Mouse (Mus musculus): ENCODE measurements at regions not wholly inside any gene's neighbourhood (a gene's known extent, or its start where the extent isn't known, plus 50 kb on each side); places are given as distances from the start of the nearest gene placed in this dataset.

DNA sequence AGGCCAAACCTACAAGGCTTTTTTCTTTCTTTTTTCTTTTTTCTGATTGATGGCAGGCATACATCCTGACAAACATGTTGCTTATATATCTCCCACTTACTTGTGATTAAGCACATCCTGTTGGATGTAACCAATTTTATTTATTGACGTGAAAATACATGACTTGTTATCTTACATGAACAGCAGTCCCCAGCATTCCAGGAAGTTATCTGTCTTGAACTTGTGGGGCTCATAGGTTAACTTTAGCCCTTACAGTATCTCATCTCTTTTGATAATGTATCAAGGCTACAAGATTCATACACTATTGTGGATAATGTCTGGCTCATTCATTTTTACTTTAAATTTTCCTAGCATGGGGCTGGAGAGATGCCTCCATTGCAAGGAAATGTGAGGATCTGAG lies 852.0 kb upstream of the Agtr1b start:
- no peak for DNase-seq

DNA sequence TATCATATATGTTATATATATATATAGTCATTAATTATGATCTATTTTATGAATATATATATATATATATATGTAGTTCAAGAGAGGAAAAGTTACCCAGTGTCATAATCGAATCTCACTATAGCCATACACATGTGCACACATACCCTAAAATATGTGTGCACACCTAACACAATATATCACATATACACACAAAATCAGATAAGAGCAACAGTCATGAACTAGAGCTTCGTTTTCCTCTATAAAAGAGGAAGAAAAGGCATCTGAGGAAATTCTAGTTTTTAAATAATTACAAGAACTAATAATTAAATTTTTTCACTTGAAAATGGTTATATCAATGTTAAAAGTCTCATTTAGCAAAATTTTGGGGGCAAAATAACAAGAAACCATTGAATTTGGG lies 835.3 kb upstream of the Tbl1xr1 start:
- DNase-seq = no peak

DNA sequence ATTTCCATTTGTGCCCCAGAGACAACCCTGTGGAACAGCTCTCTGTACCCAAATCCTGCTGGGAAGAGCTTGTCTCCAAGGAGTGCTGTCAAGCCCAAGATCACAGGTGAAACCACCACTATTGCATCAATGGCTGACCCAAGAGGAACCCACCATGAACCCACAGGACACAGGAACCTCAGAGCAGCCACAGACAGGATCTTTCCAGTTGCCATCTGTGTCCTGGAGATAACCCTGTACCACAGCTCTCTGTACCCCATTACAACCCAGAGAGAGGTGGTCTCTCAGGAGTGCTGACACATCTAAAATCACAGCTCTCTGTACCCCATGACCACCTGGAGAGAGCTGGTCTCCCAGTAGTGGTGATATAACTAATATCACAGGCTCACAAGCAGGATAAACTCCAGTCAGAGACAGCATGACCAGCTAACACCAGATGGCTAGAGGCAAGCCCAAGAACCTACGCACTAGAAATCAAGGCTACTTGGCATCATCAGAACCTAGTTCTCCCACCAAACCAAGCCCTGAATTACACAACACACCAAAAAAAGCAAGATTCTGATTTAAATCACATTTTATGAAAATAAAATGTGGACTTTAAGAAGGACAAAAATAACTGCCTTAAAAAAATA lies 820.2 kb upstream of the Tbl1xr1 start:
- DNase-seq = no peak

DNA sequence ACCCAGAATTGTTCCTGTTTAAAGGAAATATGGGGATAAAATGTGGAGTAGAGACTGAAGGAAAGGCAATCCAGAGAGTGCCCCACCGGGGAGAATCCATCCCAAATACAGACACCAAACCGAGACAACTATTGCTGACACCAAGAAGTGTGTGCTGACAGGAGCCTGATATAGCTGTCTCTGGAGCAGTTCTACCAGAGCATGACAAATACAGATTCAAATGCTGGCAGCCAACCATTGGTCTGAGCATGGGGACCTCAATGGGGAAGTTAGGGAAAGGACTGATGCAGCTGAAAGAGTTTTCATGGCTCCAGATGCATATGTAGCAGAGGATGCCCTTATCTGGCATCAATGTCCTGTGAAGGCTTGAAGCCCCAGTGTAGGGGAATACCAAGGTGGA lies 813.1 kb upstream of the Tbl1xr1 start:
- no peak for DNase-seq

DNA sequence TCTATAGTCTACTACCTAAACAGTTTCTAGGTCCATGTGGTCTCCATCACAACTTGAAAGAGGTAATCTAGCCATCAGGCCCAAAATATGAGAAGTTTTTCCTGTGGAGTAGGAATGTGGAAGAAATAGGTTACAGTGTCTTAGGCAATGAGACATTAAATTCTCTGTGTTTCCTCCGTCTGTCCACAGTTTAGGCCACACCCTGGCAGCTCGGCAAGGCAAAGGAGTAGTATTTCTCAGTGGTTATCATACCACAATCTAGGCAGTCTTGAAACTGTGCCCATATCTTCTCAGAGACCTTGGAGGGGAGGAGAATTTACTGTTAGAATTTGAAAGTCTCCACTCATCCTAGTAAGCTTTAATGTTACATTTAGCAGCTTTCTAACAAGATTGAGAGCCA lies 811.0 kb upstream of the Tbl1xr1 start:
- DNase-seq = no peak

DNA sequence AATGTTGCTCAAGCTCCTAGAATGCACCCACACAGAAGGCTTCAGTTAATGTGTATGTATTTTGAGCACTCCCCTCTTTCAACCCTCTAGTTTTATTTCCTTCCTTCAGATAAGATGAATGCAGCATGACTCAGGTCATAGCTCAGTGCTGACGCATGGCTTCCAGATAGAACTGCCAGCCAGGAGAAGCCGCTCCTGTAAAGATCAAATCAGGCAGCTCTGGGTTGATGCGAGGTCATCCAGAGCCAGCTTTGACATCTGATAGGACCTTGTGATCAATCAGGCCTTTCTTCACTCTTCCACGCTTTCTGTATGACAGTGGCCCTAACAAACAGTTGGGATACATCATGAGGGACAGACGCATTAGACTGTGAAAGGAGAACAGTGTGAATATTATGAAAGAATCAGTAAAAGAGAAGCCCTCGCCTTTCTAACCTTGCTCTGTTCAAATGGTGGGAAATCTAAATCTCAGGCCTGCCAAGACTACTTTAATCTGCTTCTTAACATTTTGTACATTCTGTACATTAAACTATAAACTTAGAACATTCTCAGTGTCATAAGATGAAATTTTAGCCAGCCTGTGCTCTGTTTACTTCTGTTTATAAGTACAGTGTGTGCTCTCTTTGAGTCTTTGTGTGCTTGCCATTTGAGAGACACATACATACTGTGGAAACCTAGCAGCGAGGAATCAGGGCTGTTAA lies 807.9 kb upstream of the Tbl1xr1 start:
- DNase-seq = no peak

DNA sequence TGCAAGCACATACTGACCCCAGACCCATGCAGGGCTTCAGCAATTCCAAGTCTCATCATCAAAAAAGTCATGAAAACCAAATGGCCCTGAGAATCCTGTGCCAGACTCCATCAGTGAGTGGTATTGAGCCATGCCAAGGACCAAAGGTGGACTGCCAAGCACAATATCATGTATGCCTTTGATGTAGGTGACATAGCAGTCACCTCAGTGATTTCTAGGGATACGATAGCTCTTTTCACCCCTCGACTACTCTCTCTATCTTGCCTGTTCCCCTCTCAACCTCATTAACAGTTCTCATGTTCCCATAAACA lies 807.4 kb upstream of the Tbl1xr1 start:
- DNase-seq = no peak

DNA sequence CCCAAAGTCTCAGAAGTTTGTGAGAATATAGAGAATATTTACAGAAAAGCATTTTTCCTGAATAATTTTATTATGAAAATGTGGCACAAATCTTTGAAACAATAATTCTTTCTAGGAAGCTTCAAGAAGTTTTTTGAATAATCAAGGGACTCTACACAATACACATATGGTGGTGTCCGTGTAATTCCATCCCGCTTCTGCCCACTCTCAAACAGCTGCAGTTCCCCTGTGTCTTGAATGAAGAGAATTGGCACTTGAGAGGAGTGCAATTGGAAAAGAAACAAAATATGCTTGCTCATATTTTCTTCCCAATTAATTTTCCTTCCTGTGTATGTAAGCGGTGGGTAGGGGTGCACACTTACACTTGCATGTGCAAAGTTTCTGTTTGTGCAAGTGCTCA lies 805.7 kb upstream of the Tbl1xr1 start:
- DNase-seq = no peak

DNA sequence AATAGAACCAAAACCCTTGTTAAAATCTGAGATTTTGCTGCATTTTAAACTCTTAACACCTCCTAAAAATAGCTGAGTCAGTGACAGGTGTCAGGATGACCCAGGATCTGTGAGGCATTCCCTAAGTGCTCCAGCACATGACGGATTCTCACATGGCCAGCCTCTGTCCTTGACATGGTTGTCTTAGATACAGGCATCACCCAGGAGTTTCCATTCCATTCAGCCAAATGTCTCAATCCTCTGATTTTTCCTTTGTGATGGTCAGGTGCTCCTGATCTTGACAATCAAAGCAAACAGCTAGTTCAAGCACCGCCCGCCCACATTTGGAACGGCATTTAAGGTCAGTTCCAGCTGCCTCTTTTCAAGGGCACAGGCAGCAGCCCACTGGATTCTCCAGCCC lies 804.2 kb upstream of the Tbl1xr1 start:
- no peak for DNase-seq

DNA sequence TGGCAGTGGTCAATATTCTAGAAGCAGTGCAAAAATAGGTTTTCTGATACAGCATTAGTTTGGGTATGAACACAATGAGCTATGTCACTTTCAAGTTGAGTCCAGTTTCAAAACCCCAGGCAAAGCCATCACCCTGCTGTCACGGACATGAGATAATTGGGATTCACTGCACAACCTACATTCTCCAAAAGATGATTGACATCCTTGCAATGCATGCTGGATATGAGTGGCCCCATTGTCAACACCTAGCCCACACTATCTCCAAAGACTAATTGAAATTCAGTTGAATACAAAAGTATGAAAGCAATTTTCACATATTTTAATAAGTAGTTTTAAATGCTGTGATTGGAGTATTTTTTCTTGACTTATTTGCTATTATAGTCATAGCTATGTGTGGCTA lies 783.7 kb upstream of the Tbl1xr1 start:
- DNase-seq = no peak

DNA sequence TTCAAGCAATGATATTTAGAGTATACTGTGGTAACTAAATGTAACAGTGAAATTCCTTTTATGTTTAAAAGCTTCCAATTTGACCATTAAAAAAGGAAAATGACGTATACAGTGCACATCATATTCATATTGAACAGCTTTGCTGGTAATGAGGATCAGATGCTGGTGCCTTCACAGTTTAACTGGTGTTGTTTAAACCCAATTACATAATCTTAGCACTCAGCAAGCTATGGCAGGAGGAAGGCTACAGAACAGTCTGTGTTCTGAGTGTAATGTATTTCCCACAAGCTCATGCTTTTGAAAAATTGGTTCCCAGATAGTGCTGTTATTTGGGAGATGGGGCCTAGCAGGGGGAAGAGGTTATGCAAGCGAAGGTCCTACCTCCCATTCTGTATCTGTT lies 783.1 kb upstream of the Tbl1xr1 start:
- no peak for DNase-seq

DNA sequence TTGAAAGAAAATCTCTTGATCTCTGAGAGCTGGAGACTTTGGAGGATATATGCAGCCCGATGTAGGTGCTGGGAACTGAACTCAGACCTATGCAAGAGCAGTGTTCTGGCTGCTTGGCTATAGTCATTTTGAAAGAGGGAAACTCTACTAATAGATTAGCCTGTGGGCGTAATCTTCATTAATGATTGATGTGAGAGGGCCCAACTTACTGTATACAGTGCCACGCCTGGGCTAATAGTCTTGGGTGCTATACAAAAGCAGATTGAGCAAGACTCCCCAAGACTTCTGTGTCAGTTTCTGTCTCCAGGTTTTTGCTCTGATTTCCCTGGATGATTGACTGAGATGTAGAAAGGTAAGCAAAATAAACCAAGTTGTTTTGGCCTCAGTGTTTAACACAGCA lies 781.7 kb upstream of the Tbl1xr1 start:
- no peak for DNase-seq

DNA sequence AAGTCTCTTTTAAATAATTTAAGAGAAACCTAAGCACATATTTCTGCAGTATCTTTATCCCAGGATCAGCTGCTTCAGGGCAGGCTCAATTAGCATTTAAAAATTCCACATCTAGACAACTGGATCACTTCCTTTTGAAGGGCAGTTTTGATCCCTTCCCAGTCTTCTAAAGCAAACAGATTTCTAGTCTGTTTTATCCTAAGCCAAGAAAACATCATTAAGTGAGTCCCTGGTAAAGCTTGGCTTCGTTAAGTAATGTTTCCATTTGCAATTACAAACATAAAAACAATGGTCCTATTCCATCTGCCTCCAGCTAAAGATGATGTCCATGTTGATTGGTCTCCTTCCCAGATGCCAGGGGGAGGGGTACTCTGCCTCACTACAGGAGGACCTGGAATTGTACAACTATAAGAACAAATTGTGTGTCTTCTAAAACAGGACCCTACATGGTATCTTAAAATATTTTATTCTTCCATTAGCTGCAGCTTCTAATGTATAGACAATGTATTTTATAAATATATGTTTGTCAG lies 779.8 kb upstream of the Tbl1xr1 start:
- no peak for DNase-seq

DNA sequence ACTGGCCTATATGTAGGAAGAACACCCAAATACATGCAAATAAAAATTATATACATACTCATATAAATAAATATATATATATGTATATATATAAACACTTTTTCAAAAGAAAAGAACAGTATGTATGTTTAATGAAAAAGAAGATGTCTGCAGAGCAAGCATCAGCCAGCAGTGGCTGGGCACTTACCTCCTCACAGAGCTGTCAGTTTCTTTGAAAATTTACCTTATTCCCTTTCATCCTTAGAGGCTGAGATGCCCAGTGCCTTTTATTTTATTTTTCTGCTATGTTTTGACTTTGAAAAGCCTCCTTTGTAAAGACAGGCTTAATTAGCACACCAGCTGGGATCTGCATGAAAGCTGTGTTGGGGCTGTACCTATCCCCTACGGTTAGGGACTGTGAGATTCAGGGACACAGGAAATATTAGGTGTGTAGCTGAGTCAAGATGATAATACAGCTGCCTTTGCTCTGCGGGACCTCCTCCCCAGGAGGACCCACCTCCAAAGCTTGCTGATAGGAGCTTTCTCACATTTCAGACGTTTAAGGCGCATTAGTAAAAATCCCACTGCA lies 751.0 kb upstream of the Tbl1xr1 start:
- DNase-seq = no peak

DNA sequence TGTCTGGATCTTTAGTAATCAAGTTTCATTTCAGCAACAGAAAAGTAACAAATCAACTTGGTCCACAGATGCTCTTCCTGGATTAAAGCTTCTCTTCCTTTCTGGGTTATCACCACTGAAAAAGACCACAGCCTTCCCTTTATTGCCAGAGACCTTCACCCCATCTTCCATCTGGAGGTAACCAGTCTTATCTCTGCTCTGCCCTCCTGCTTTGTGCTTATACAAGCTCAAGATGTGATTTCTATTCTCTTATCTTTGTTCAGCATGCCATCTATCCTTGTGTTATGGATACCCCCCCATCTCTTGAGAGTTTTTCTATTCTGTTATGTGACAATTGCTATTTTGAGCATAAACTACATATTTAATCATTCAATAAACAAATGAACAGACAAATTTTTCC lies 734.5 kb upstream of the Tbl1xr1 start:
- DNase-seq = no peak

DNA sequence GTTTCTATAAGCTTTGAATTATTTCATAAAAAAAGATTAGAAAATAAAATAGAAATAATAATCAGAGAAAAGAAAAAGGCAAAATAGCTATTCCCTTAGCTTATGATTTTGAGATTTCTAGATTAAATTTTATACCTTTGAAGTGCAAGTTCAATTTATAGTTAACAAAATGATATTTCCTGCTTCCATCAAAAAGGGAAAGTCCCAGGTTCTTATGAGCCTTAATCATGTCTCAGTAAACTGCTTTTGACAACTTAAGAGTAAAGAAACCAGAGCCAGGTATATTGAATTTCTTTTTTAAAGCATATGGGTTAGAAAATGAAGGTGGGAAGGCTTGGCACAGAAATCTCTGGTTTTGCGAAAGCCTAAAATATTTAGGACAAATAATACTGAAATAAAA lies 733.4 kb upstream of the Tbl1xr1 start:
- DNase-seq = no peak

DNA sequence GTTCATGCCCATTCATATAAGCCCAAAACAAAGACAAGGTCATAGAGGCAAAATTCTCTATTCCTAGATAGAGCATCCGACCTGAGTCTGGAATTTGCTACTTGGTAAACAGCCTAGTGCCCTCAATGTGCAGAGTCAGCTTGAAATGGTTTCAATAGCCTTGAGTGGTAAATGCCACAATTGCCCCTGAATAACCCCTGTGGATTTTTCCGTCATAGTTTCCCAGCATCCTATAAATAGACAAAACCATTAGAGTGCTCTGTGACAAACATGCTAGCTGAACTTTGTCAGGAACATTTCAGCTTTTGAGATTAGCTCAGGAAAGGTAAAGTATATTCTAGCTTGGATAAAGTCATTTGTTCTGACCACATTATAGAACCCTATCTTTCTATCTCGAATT lies 727.0 kb upstream of the Tbl1xr1 start:
- DNase-seq = no peak

DNA sequence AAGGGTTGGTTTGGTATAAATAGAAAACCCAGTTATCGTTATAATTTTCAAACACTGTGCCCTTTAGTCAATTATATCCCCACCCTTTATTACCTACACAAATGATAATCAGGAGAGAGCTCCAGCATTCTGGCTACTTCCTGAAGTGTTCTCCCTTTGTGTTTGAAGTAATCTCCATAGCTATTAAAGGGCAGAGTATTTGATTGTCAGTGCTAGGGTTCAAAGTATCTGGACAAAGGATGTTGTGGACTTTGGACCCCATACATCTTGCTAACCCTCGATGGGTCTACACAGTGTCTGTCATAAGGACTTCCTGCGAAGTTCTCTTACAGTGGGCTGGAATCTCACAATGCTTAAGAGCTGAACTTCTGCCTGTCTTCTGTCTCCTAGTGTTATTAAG lies 720.3 kb upstream of the Tbl1xr1 start:
- no peak for DNase-seq

DNA sequence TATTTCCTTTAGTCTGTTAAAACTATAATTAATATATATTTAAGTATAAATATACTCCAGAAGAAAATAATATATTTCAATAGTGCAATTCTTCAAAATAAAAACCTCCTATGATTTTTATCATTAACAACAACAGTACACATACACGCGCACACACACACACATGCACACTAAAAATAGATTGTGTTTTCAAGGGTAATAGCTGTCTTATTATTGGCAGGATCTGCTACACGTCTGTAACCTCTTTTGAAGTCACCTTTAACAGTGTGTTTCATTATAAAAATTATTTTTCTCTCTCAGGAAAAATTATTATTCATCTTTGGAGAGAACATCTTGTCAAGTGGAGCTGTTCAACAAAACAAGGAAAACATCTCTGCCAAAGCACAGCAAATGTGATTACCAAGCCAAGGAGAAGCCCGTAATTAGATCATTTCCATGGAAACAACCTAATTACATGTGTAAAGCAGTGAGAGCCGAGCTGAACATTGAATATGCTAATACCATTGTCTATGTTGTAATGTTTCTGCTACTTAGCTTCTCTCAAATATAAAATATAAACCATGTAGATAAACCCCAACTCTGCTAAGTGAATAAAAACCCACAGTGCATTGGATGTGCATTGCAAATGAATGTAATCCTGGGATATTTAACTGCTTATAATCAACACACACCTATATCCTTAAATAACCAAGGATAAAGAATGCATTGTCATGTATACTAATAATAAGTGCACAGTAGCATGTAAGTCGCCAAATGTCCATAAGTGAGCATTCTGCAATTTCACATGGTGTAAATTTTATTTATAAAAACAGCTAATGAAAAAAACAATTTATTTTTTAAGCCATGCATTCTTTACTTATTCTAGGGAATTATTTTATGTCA lies 719.4 kb upstream of the Tbl1xr1 start:
- DNase-seq = no peak

DNA sequence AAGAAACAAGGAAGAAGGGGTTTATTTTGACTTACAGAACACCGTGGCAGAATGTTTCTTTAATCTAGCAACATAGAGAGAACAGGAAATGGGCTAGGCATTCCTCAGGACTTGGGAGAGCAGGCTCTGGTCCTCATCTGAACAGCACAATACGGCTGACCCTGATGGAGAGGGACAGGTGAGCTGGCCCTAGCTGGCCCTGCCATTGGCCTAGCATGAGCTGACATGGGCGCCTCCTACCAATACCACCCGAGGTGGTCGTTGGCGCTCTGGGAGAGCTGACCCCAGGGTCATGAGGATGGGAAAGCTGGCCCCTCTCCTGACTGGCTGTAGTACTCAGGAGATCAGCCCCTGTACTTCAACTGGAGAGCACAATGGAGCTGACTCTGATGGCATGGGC lies 718.4 kb upstream of the Tbl1xr1 start:
- no peak for DNase-seq

DNA sequence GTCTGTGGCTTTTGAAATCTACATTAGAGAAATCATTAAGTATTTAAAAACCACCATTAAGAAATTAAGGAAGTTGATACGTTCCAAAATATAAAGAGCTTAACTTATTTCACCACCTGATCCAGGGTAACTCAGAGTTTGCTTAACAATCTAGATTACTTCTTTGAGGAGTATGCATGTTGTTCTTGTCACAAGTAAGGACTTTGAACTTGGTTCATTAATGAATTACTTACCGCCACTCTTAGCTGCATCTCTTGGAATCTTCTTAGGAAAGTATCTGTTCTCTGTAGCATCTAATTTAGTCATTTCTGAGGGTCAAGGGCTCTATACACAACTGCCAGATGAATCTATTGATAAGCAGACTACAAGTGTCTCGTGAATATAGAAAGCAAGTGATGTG lies 715.4 kb upstream of the Tbl1xr1 start:
- DNase-seq = no peak

DNA sequence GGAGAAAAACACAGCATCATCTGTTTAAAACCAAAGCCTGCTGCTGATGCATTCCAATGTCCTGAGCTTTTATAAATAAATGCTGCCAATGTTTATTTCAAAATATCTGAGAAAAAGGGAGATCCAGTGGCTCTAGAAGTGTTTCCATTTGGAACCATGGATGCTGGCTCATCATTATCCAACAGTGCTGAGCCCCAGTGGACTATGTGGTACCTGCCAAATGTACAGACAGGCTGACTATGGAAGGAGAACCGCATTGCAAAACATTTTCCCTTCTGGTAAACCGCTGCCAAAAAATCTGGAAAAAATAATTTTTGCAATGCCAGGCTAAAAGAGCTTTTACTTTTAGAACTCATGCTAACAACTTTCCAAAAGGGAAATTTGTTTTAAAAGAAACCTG lies 696.6 kb upstream of the Tbl1xr1 start:
- DNase-seq = no peak

DNA sequence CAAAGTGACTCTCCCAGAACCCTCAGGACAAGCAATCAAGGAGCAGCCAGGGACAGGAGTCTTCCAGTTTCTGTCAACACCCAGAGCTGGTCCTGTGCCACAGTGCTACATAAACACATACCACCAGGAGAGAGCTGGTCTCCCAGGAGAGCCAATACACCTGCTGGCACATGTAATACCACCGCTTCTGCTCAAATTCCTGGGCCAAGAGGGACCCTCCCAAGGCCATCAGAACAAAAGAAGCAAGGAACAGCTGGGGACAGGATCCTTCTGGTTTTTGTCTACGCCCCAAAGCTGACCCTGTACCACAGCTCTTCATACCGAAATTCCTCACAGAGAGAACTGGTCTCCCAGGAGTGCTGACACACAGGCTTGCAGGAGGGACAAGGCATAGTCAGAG lies 695.4 kb upstream of the Tbl1xr1 start:
- no peak for DNase-seq

DNA sequence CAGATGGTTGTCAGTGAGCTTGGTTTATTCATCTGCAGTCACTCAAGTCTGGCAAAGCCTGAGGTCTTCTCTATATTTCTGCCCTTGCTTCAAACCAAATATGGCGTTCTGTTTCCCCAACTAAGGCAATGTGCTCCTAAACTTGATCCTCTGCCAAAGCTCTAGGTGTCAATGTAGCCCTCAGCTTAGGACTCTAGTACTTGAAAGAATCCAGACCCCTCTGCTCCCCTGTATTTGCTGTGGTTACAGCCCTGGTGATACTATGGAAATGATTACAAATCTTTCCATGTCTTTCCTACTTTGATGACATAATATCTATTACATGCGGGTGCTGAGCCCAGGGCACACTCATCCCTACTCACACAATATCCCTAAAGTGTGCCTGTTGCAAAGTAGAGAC lies 672.9 kb upstream of the Tbl1xr1 start:
- no peak for DNase-seq

Data from B cell, adult 2 months (primary cell).